Mouse (Mus musculus) CH12.LX (cell line): ENCODE data around the gene Mdga1. TPM values are rescaled to one million over a fixed set of nuclear protein-coding genes. Genes with fewer than 3 reads are reported as not detected.

Experiments
- DNase-seq: peaks from one replicate; pipeline ENCODE4 v3.0.0-alpha.2; 2013; ENCODE audit errors: extremely low read depth
- H3K27ac ChIP-seq: 2 replicates; pipeline ENCODE4 v1.5.1; 2012; ENCODE audit warnings: low read depth, mild to moderate bottlenecking, control low read depth, moderate library complexity; ENCODE audit not compliant: insufficient read depth
- H3K27me3 ChIP-seq: replicated peaks from 2 replicates; pipeline ENCODE3; 2012; ENCODE audit warnings: inconsistent platforms
- H3K36me3 ChIP-seq, 2 experiments: replicated peaks in 1 of 2; 2 replicates each; pipeline versions ENCODE3 to v1.6.1; 2012; ENCODE audit warnings: inconsistent platforms in 1 of 2, low read length in 1 of 2, mild to moderate bottlenecking in 1 of 2, mixed read lengths in 1 of 2, moderate library complexity in 1 of 2; ENCODE audit not compliant: control insufficient read depth in 1 of 2, insufficient read depth in 1 of 2
- H3K4me1 ChIP-seq, 2 experiments: 2 replicates each; pipeline ENCODE4 v1.6.1; 2012; ENCODE audit warnings: inconsistent platforms in 1 of 2, moderate library complexity in 1 of 2; ENCODE audit not compliant: insufficient read depth in 2 of 2, control insufficient read depth in 1 of 2
- H3K4me2 ChIP-seq: 2 replicates; pipeline ENCODE4 v1.6.1; 2012; ENCODE audit warnings: low read depth, mild to moderate bottlenecking, control low read depth; ENCODE audit not compliant: poor library complexity, insufficient read depth, severe bottlenecking
- H3K4me3 ChIP-seq, 3 experiments: fragments of 150-350 bp in 1 of 3; sonication (generic) in 1 of 3; replicated peaks in 1 of 3; 2 replicates each; pipeline versions ENCODE3 to v1.5.1; 2011 to 2012; ENCODE audit warnings: low read depth in 2 of 3, low read length in 2 of 3, mild to moderate bottlenecking in 2 of 3, moderate library complexity in 2 of 3, control low read depth in 1 of 3, improper control_type of control experiment in 1 of 3, inconsistent platforms in 1 of 3, mixed read lengths in 1 of 3; ENCODE audit not compliant: poor library complexity in 1 of 3
- H3K79me2 ChIP-seq: replicated peaks from 2 replicates; pipeline ENCODE4 v1.6.1; 2012; ENCODE audit warnings: mild to moderate bottlenecking, moderate library complexity; ENCODE audit not compliant: control insufficient read depth, poor library complexity, insufficient read depth, severe bottlenecking; ENCODE audit errors: extremely low read depth
- H3K9ac ChIP-seq: 2 replicates; pipeline ENCODE4 v1.6.1; 2012; ENCODE audit warnings: low read depth, mild to moderate bottlenecking, control low read depth, moderate library complexity; ENCODE audit not compliant: insufficient read depth
- H3K9me3 ChIP-seq: replicated peaks from 2 replicates; pipeline ENCODE3; 2012; ENCODE audit warnings: low read length, inconsistent platforms, mixed read lengths
- CHD1 ChIP-seq: IDR thresholded peaks from 2 replicates; pipeline ENCODE4 v1.6.1; 2012; ENCODE audit warnings: low read depth, low read length, improper control_type of control experiment, inconsistent platforms
- CHD2 ChIP-seq: IDR thresholded peaks from 2 replicates; pipeline ENCODE4 v1.6.1; 2011; ENCODE audit warnings: low read length, improper control_type of control experiment
- CTCF ChIP-seq, 2 experiments: IDR thresholded peaks in 1 of 2; conservative IDR thresholded peaks in 1 of 2; 2 replicates each; pipeline ENCODE4 v1.5.1; 2011 to 2012; ENCODE audit warnings: low read depth in 2 of 2, low read length in 2 of 2, improper control_type of control experiment in 1 of 2, inconsistent platforms in 1 of 2, mild to moderate bottlenecking in 1 of 2, moderate library complexity in 1 of 2
- E2F4 ChIP-seq: IDR thresholded peaks from 2 replicates; pipeline ENCODE4 v1.6.1; 2011; ENCODE audit warnings: low read depth, low read length, improper control_type of control experiment; ENCODE audit not compliant: insufficient replicate concordance
- ELF1 ChIP-seq: IDR thresholded peaks from 2 replicates; pipeline ENCODE4 v1.6.1; 2014; ENCODE audit warnings: low read depth, mild to moderate bottlenecking, inconsistent platforms, low read length, improper control_type of control experiment
- EP300 ChIP-seq: IDR thresholded peaks from 2 replicates; pipeline ENCODE4 v1.6.1; 2011; ENCODE audit warnings: low read length, improper control_type of control experiment
- GABPA ChIP-seq: IDR thresholded peaks from 2 replicates; pipeline ENCODE4 v1.6.1; 2012; ENCODE audit warnings: low read depth, low read length, improper control_type of control experiment, inconsistent platforms; ENCODE audit not compliant: insufficient replicate concordance
- HCFC1 ChIP-seq: IDR thresholded peaks from 2 replicates; pipeline ENCODE4 v1.6.1; 2012; ENCODE audit warnings: low read depth, mild to moderate bottlenecking, inconsistent platforms, low read length, improper control_type of control experiment
- JUND ChIP-seq: conservative IDR thresholded peaks from 2 replicates; pipeline ENCODE4 v1.6.1; 2011; ENCODE audit warnings: low read depth, low read length, improper control_type of control experiment
- MAFK ChIP-seq: IDR thresholded peaks from 2 replicates; pipeline ENCODE4 v1.6.1; 2011; ENCODE audit warnings: low read length, improper control_type of control experiment; ENCODE audit not compliant: insufficient replicate concordance
- MAZ ChIP-seq: IDR thresholded peaks from 2 replicates; pipeline ENCODE4 v1.6.1; 2012; ENCODE audit warnings: low read depth, mild to moderate bottlenecking, inconsistent platforms, low read length, improper control_type of control experiment, moderate library complexity
- MXI1 ChIP-seq: IDR thresholded peaks from 2 replicates; pipeline ENCODE4 v1.6.1; 2011; ENCODE audit warnings: mild to moderate bottlenecking, low read depth, low read length, improper control_type of control experiment
- NELFE ChIP-seq: IDR thresholded peaks from 2 replicates; pipeline ENCODE4 v1.6.1; 2011; ENCODE audit warnings: low read depth, low read length, improper control_type of control experiment
- POLR2A ChIP-seq: IDR thresholded peaks from 2 replicates; pipeline ENCODE4 v1.6.1; 2011; ENCODE audit warnings: low read depth, mild to moderate bottlenecking, improper control_type of control experiment, low read length
- POLR2AphosphoS2 ChIP-seq: IDR thresholded peaks from 2 replicates; pipeline ENCODE4 v1.6.1; 2011; ENCODE audit warnings: low read depth, low read length, improper control_type of control experiment
- SIN3A ChIP-seq: IDR thresholded peaks from 2 replicates; pipeline ENCODE4 v1.6.1; 2012; ENCODE audit warnings: low read length, improper control_type of control experiment, inconsistent platforms
- TBP ChIP-seq: conservative IDR thresholded peaks from 2 replicates; pipeline ENCODE4 v1.6.1; 2011; ENCODE audit warnings: low read depth, low read length, improper control_type of control experiment
- TCF12 ChIP-seq: IDR thresholded peaks from 2 replicates; pipeline ENCODE4 v1.6.1; 2014; ENCODE audit warnings: low read depth, mild to moderate bottlenecking, inconsistent platforms, low read length, improper control_type of control experiment
- USF1 ChIP-seq: IDR thresholded peaks from 2 replicates; pipeline ENCODE4 v1.6.1; 2014; ENCODE audit warnings: low read depth, mild to moderate bottlenecking, inconsistent platforms, low read length, improper control_type of control experiment
- USF2 ChIP-seq: conservative IDR thresholded peaks from 2 replicates; pipeline ENCODE4 v1.6.1; 2011; ENCODE audit warnings: low read depth, low read length, improper control_type of control experiment
- ZMIZ1 ChIP-seq: IDR thresholded peaks from 2 replicates; pipeline ENCODE4 v1.6.1; 2012; ENCODE audit warnings: low read depth, mild to moderate bottlenecking, inconsistent platforms, low read length, improper control_type of control experiment
- ZNF384 ChIP-seq: IDR thresholded peaks from 2 replicates; pipeline ENCODE4 v1.6.1; 2012; ENCODE audit warnings: low read depth, low read length, improper control_type of control experiment, inconsistent platforms
- dilution Hi-C: fragments of 300-500 bp; cut with MboI; formaldehyde crosslinking; loops from 2 replicates; pipeline ENCODE4 v1.14.3; 2020; ENCODE audit warnings: low sequenced_read_pairs; ENCODE audit not compliant: extremely low pct_unique_long_range_greater_than_20kb, extremely low pct_ligation_motif_present
- in situ Hi-C: fragments of 300-500 bp; cut with MboI; formaldehyde crosslinking; loops from 3 replicates; pipeline ENCODE4 v1.14.3; 2019; ENCODE audit warnings: low sequenced_read_pairs, low pct_ligation_motif_present, low pct_unique_long_range_greater_than_20kb, mixed read lengths
- polyA plus RNA-seq: library from polyadenylated mRNA; unstranded; fragments of >175 nt; gene quantifications from 2 replicates; pipeline ENCODE4 v1.2.1, GENCODE M21; 2012; ENCODE audit warnings: low read depth; ENCODE audit not compliant: insufficient read length
- total RNA-seq, 2 experiments: library from RNA; depleted of rRNA; stranded (reverse); fragments of 300-350 nt in 1 of 2; fragments of >200 nt in 1 of 2; gene quantifications; 2 replicates each; pipeline ENCODE4 v1.2.3; 2012 to 2014

Gene Mdga1
- total and polyA plus RNA-seq, 3 experiments = 0.29 to 0.39 (median 0.38) TPM

- Histone ChIP-seq H3K36me3 (no peaks in the 10 kb centered on the region), H3K9ac (no peak overlapping the region), H3K4me1 (peaks cover 10 to 25% of the 10 kb centered on the region in 2 experiments), H3K79me2 (no peaks in the 10 kb centered on the region), H3K27ac (no peak overlapping the region), H3K9me3 (no peaks in the 10 kb centered on the region), H3K4me3 (no peak overlapping the region), H3K4me2 (no peak overlapping the region), H3K27me3 (peaks cover 10% of the 10 kb centered on the region)
- TF ChIP-seq NELFE = no peak
- TF ChIP-seq MAZ = no peak
- TF ChIP-seq TBP = no peak
- TF ChIP-seq CHD1 = no peak
- no peak for TF ChIP-seq POLR2AphosphoS2
- TF ChIP-seq E2F4 = no peak
- TF ChIP-seq POLR2A = no peak
- no peak for TF ChIP-seq HCFC1
- TF ChIP-seq JUND = no peak
- TF ChIP-seq ZNF384 = no peak
- TF ChIP-seq CHD2 = no peak
- TF ChIP-seq ZMIZ1 = no peak
- dilution Hi-C loops = no loop called here
- in situ Hi-C loops = no loop called here
- DNase-seq = no peak
These were observed 135.6 kb downstream of the Mdga1 start for GRCm38 (mm10) chr17:29834333-29834732.

- Histone ChIP-seq H3K4me2 (no peak overlapping the region), H3K9ac (no peak overlapping the region), H3K79me2 (no peaks in the 10 kb centered on the region), H3K27me3 (peaks cover 18% of the 10 kb centered on the region), H3K36me3 (no peaks in the 10 kb centered on the region), H3K27ac (no peak overlapping the region), H3K4me3 (no peak overlapping the region), H3K4me1 (peaks cover 2 to 11% of the 10 kb centered on the region in 2 experiments; a peak in 3 of 4 replicates), H3K9me3 (no peaks in the 10 kb centered on the region)
- in situ Hi-C loops (no loop called here), dilution Hi-C loops (no loop called here)
- TF ChIP-seq EP300 = no peak
- no peak for TF ChIP-seq SIN3A
- TF ChIP-seq ELF1 = no peak
- no peak for DNase-seq
These were observed 138.2 kb downstream of the Mdga1 start for GRCm38 (mm10) chr17:29831696-29832095.

- in situ Hi-C loops (no loop called here), dilution Hi-C loops (no loop called here)
- Histone ChIP-seq H3K27ac (no peak overlapping the region), H3K4me2 (no peak overlapping the region), H3K9ac (no peak overlapping the region), H3K4me3 (no peak overlapping the region), H3K36me3 (no peaks in the 10 kb centered on the region), H3K27me3 (peaks cover 30% of the 10 kb centered on the region), H3K79me2 (no peaks in the 10 kb centered on the region), H3K4me1 (peaks cover 2 to 19% of the 10 kb centered on the region in 2 experiments; a peak in 3 of 4 replicates), H3K9me3 (no peaks in the 10 kb centered on the region)
- TF ChIP-seq SIN3A (no peak), TCF12 (no peak), EP300 (no peak), MAFK (no peak), CHD2 (no peak), NELFE (no peak), USF2 (no peak), MXI1 (no peak), HCFC1 (no peak), GABPA (no peak), CTCF (conservative IDR thresholded peaks at IDR 0.05 in 1 of 2, IDR thresholded peaks at IDR 0.05 in 1 of 2; ENCODE audit: low read depth in 2 of 2, low read length in 2 of 2) (no peak), POLR2A (no peak), USF1 (no peak)
- no peak for DNase-seq
These were observed 140.8 kb downstream of the Mdga1 start for GRCm38 (mm10) chr17:29829136-29829535.
